Mouse (Mus musculus) MEL (cell line): ENCODE results near the gene Trmt2a. TPM values are rescaled to one million over a fixed set of nuclear protein-coding genes. Genes with fewer than 3 reads are reported as not detected.
A peak's percentile ranks its signal among the peaks of the same experiment; 100 is the strongest.

Experiments
- DNase-seq: peaks from one replicate; pipeline ENCODE4 v3.0.0; 2011; ENCODE audit warnings: low read depth, low spot score
- H3K27ac ChIP-seq: 2 replicates; pipeline ENCODE4 v1.5.1; 2012; ENCODE audit warnings: low read depth, mild to moderate bottlenecking, control low read depth, low read length, moderate library complexity; ENCODE audit not compliant: control insufficient read depth
- H3K27me3 ChIP-seq, 2 experiments: fragments of 150-350 bp in 1 of 2; sonication (generic) in 1 of 2; 2 replicates each; pipeline ENCODE4 v1.6.1; 2012; ENCODE audit warnings: low read length in 2 of 2, mild to moderate bottlenecking in 2 of 2, improper control_type of control experiment in 1 of 2, moderate library complexity in 1 of 2; ENCODE audit not compliant: insufficient read depth in 2 of 2, control insufficient read depth in 1 of 2
- H3K36me3 ChIP-seq, 2 experiments: 2 replicates each; pipeline ENCODE4 v1.6.1; 2012 to 2014; ENCODE audit warnings: low read length in 2 of 2, improper control_type of control experiment in 1 of 2, inconsistent platforms in 1 of 2, mild to moderate bottlenecking in 1 of 2; ENCODE audit not compliant: insufficient read depth in 2 of 2, control insufficient read depth in 1 of 2
- H3K4me1 ChIP-seq, 2 experiments: fragments of 150-350 bp in 1 of 2; sonication (generic) in 1 of 2; 2 replicates each; pipeline ENCODE4 v1.6.1; 2012; ENCODE audit warnings: low read length in 2 of 2, improper control_type of control experiment in 1 of 2, mild to moderate bottlenecking in 1 of 2; ENCODE audit not compliant: insufficient read depth in 2 of 2, control insufficient read depth in 1 of 2
- H3K4me3 ChIP-seq, 2 experiments: fragments of 150-350 bp in 1 of 2; sonication (generic) in 1 of 2; 2 replicates each; pipeline ENCODE4 v1.5.1; 2012; ENCODE audit warnings: low read depth in 2 of 2, low read length in 2 of 2, mild to moderate bottlenecking in 2 of 2, moderate library complexity in 2 of 2, control low read depth in 1 of 2, improper control_type of control experiment in 1 of 2; ENCODE audit not compliant: control insufficient read depth in 1 of 2, insufficient read depth in 1 of 2
- H3K79me2 ChIP-seq: 2 replicates; pipeline ENCODE4 v1.6.1; 2012; ENCODE audit warnings: mild to moderate bottlenecking, low read length, moderate library complexity; ENCODE audit not compliant: control insufficient read depth, poor library complexity, insufficient read depth
- H3K9ac ChIP-seq: 2 replicates; pipeline ENCODE4 v1.6.1; 2012; ENCODE audit warnings: low read depth, mild to moderate bottlenecking, control low read depth, low read length, moderate library complexity; ENCODE audit not compliant: control insufficient read depth, poor library complexity, severe bottlenecking
- H3K9me3 ChIP-seq: fragments of 150-350 bp; sonication (generic); replicated peaks from 2 replicates; pipeline ENCODE4 v1.6.1; 2012; ENCODE audit warnings: mild to moderate bottlenecking, low read length, improper control_type of control experiment, moderate library complexity; ENCODE audit not compliant: insufficient read depth
- CHD1 ChIP-seq: IDR thresholded peaks from 2 replicates; pipeline ENCODE4 v1.6.1; 2012; ENCODE audit warnings: low read depth, mild to moderate bottlenecking, inconsistent platforms, low read length, improper control_type of control experiment
- CTCF ChIP-seq, 3 experiments: IDR thresholded peaks in 2 of 3; conservative IDR thresholded peaks in 1 of 3; 2 replicates each; pipeline ENCODE4 v1.5.1; 2011 to 2012; ENCODE audit warnings: low read length in 3 of 3, low read depth in 2 of 3, mild to moderate bottlenecking in 2 of 3, improper control_type of control experiment in 1 of 3, inconsistent platforms in 1 of 3, mixed read lengths in 1 of 3, moderate library complexity in 1 of 3; ENCODE audit not compliant: control insufficient read depth in 1 of 3, insufficient read depth in 1 of 3, poor library complexity in 1 of 3, severe bottlenecking in 1 of 3
- E2F4 ChIP-seq: IDR thresholded peaks from 2 replicates; pipeline ENCODE4 v1.6.1; 2011; ENCODE audit warnings: low read depth, low read length, improper control_type of control experiment, borderline replicate concordance
- ELF1 ChIP-seq: IDR thresholded peaks from 2 replicates; pipeline ENCODE4 v1.6.1; 2014; ENCODE audit warnings: low read depth, mild to moderate bottlenecking, inconsistent platforms, low read length, improper control_type of control experiment, moderate library complexity
- ETS1 ChIP-seq: IDR thresholded peaks from 2 replicates; pipeline ENCODE4 v1.6.1; 2012; ENCODE audit warnings: low read depth, mild to moderate bottlenecking, inconsistent platforms, low read length, improper control_type of control experiment, moderate library complexity
- HCFC1 ChIP-seq: IDR thresholded peaks from 2 replicates; pipeline ENCODE4 v1.6.1; 2012; ENCODE audit warnings: low read depth, mild to moderate bottlenecking, inconsistent platforms, low read length, improper control_type of control experiment, moderate library complexity
- KAT2A ChIP-seq: conservative IDR thresholded peaks from 2 replicates; pipeline ENCODE4 v1.6.1; 2012; ENCODE audit warnings: low read depth, low read length, improper control_type of control experiment, inconsistent platforms
- MAFK ChIP-seq: IDR thresholded peaks from 2 replicates; pipeline ENCODE4 v1.6.1; 2011; ENCODE audit warnings: low read depth, mild to moderate bottlenecking, low read length, improper control_type of control experiment, borderline replicate concordance
- MAZ ChIP-seq: IDR thresholded peaks from 2 replicates; pipeline ENCODE4 v1.6.1; 2012; ENCODE audit warnings: low read depth, mild to moderate bottlenecking, inconsistent platforms, low read length, improper control_type of control experiment
- MEF2A ChIP-seq: IDR thresholded peaks from 2 replicates; pipeline ENCODE4 v1.6.1; 2014; ENCODE audit warnings: low read depth, mild to moderate bottlenecking, inconsistent platforms, low read length, improper control_type of control experiment; ENCODE audit not compliant: poor library complexity, insufficient replicate concordance, severe bottlenecking; ENCODE audit errors: extremely low read depth
- NRF1 ChIP-seq: IDR thresholded peaks from 2 replicates; pipeline ENCODE4 v1.6.1; 2014; ENCODE audit warnings: low read depth, mild to moderate bottlenecking, inconsistent platforms, low read length, improper control_type of control experiment, moderate library complexity; ENCODE audit not compliant: poor library complexity, insufficient read depth, severe bottlenecking
- POLR2AphosphoS2 ChIP-seq: IDR thresholded peaks from 2 replicates; pipeline ENCODE4 v1.6.1; 2011; ENCODE audit warnings: low read length, improper control_type of control experiment
- RCOR1 ChIP-seq: IDR thresholded peaks from 2 replicates; pipeline ENCODE4 v1.6.1; 2012; ENCODE audit warnings: low read depth, mild to moderate bottlenecking, inconsistent platforms, low read length, improper control_type of control experiment
- SMC3 ChIP-seq: IDR thresholded peaks from 2 replicates; pipeline ENCODE4 v1.6.1; 2011; ENCODE audit warnings: low read depth, low read length, improper control_type of control experiment
- TAL1 ChIP-seq: IDR thresholded peaks from 2 replicates; pipeline ENCODE4 v1.6.1; 2012; ENCODE audit warnings: mild to moderate bottlenecking, inconsistent platforms, low read length, moderate library complexity, mixed read lengths
- TBP ChIP-seq: IDR thresholded peaks from 2 replicates; pipeline ENCODE4 v1.8.0; 2011; ENCODE audit warnings: low read depth, low read length, improper control_type of control experiment
- TCF12 ChIP-seq: IDR thresholded peaks from 2 replicates; pipeline ENCODE4 v1.6.1; 2014; ENCODE audit warnings: low read depth, mild to moderate bottlenecking, inconsistent platforms, low read length, improper control_type of control experiment, moderate library complexity
- UBTF ChIP-seq: IDR thresholded peaks from 2 replicates; pipeline ENCODE4 v1.6.1; 2012; ENCODE audit warnings: low read depth, mild to moderate bottlenecking, inconsistent platforms, low read length, improper control_type of control experiment, moderate library complexity, borderline replicate concordance; ENCODE audit not compliant: insufficient read depth
- ZC3H11A ChIP-seq: IDR thresholded peaks from 2 replicates; pipeline ENCODE4 v1.6.1; 2012; ENCODE audit warnings: low read depth, mild to moderate bottlenecking, inconsistent platforms, low read length, improper control_type of control experiment
- ZKSCAN1 ChIP-seq: IDR thresholded peaks from 2 replicates; pipeline ENCODE4 v1.6.1; 2012; ENCODE audit warnings: low read depth, mild to moderate bottlenecking, inconsistent platforms, low read length, improper control_type of control experiment, moderate library complexity
- ZMIZ1 ChIP-seq: IDR thresholded peaks from 2 replicates; pipeline ENCODE4 v1.6.1; 2012; ENCODE audit warnings: low read depth, mild to moderate bottlenecking, inconsistent platforms, low read length, improper control_type of control experiment, moderate library complexity
- polyA plus RNA-seq, 2 experiments: library from polyadenylated mRNA; stranded (reverse) in 1 of 2; unstranded in 1 of 2; fragments of >175 nt in 1 of 2; fragments of >200 nt in 1 of 2; gene quantifications; 2 replicates each; pipeline versions ENCODE4 v1.2.1 to v1.2.4; 2012; ENCODE audit warnings: low replicate concordance in 2 of 2, low read depth in 1 of 2; ENCODE audit not compliant: insufficient read length in 2 of 2, insufficient read depth in 1 of 2, missing spikeins in 1 of 2
- total RNA-seq: library from RNA; depleted of rRNA; stranded (reverse); fragments of 300-350 nt; gene quantifications from 2 replicates; pipeline ENCODE4 v1.2.3, GENCODE M21; 2012

Gene Trmt2a
- total and polyA plus RNA-seq, 3 experiments = 178 to 185 TPM; not detected in 1

GRCm38 (mm10) chr16:18220856-18221542 lies 27.5 kb upstream of the Trmt2a start:
- no peaks in the 10 kb centered on the region for H3K27me3 ChIP-seq
- TF ChIP-seq E2F4 (no peak), NRF1 (no peak), TAL1 (no peak), RCOR1 (no peak), KAT2A (no peak), ZC3H11A (no peak), HCFC1 (no peak), ELF1 (no peak), MAZ (no peak), ETS1 (no peak), MEF2A (no peak), ZMIZ1 (no peak), POLR2AphosphoS2 (no peak), ZKSCAN1 (no peak), UBTF (no peak), MAFK (no peak), TCF12 (no peak), CHD1 (no peak), SMC3 (no peak)
- H3K79me2 ChIP-seq = no peaks in the 10 kb centered on the region
- H3K4me1 ChIP-seq = no peaks in the 10 kb centered on the region
- no peak overlapping the region for H3K4me3 ChIP-seq
- no peak for DNase-seq
- H3K27ac ChIP-seq = no peak overlapping the region
- H3K9ac ChIP-seq = no peak overlapping the region
- H3K9me3 ChIP-seq = no peaks in the 10 kb centered on the region
- no peaks in the 10 kb centered on the region for H3K36me3 ChIP-seq

DNA sequence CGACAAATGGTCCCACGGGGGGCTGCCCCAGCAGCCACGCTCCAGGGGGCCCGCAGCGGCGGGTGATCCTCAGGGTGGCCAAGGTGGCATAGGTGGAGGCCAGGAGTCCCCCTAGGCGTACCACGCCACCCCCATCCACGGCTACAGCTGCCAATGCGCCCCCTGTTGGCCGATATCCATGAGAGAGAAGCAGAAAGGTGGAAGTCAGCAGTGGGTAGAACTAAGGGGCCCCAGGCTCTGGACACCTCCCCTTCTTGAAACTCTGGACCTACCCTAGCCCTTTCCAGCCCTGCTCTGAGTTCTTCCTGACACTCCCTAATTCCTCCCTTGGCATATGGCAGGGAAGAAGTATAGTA lies 27.0 kb upstream of the Trmt2a start:
- no peak for TF ChIP-seq TBP
- TF ChIP-seq CTCF (IDR thresholded peaks at IDR 0.05 in 2 of 3, conservative IDR thresholded peaks at IDR 0.05 in 1 of 3; ENCODE audit: control insufficient read depth in 1 of 3, insufficient read depth in 1 of 3, low read depth in 2 of 3, low read length in 3 of 3, poor library complexity in 1 of 3, severe bottlenecking in 1 of 3) = peak; percentile 11 to 67 (median 48); a peak in 4 of 6 replicates
- TF ChIP-seq MAZ = no peak
- DNase-seq = peak; percentile 26
- Histone ChIP-seq H3K9ac (no peak overlapping the region), H3K27me3 (no peaks in the 10 kb centered on the region), H3K9me3 (no peaks in the 10 kb centered on the region), H3K4me1 (no peaks in the 10 kb centered on the region), H3K79me2 (no peaks in the 10 kb centered on the region), H3K27ac (no peak overlapping the region), H3K36me3 (no peaks in the 10 kb centered on the region), H3K4me3 (no peak overlapping the region)
